Mouse (Mus musculus): ENCODE measurements around the gene Sorbs1.

- TF ChIP-seq CTCF (IDR thresholded peaks at IDR 0.05; ENCODE audit: low read depth) (no peak), EP300 (IDR thresholded peaks at IDR 0.05; ENCODE audit: low read depth) (no peak)
Observed at GRCm38 (mm10) chr19:40317001-40317400, 196.6 kb downstream of the Sorbs1 start.

All from liver, embryonic 14.5 days (tissue).